Mouse (Mus musculus): ENCODE results near the gene Ppt2. TPM values are rescaled to one million over a fixed set of nuclear protein-coding genes. Genes with fewer than 3 reads are reported as not detected.

Gene Ppt2
- total RNA-seq, 1 experiment from 2014 or later, result 23.2 TPM

- no peak for ATAC-seq (replicated peaks in 1 of 2; ENCODE audit: insufficient read depth in 1 of 2, low FRiP score in 2 of 2, low TSS enrichment in 1 of 2, low read depth in 1 of 2, poor library complexity in 2 of 2, severe bottlenecking in 2 of 2)
These were observed 17.7 kb upstream of the Ppt2 start for GRCm38 (mm10) chr17:34645831-34646511.

- no peak for ATAC-seq (replicated peaks in 1 of 2; ENCODE audit: insufficient read depth in 1 of 2, low FRiP score in 2 of 2, low TSS enrichment in 1 of 2, low read depth in 1 of 2, poor library complexity in 2 of 2, severe bottlenecking in 2 of 2)
These were observed 17.0 kb upstream of the Ppt2 start for GRCm38 (mm10) chr17:34645256-34645829.

GRCm38 (mm10) chr17:34644608-34645007 is 16.3 kb upstream of the Ppt2 start, which contains the start of gene Fkbpl:
Gene Fkbpl, plus strand, starts transcription at chr17:34644764.
- peak; percentile 79 to 86 for ATAC-seq (replicated peaks in 1 of 2; ENCODE audit: insufficient read depth in 1 of 2, low FRiP score in 2 of 2, low TSS enrichment in 1 of 2, low read depth in 1 of 2, poor library complexity in 2 of 2, severe bottlenecking in 2 of 2)

GRCm38 (mm10) chr17:34643944-34644343 is 15.6 kb upstream of the Ppt2 start:
- ATAC-seq (replicated peaks in 1 of 2; ENCODE audit: insufficient read depth in 1 of 2, low FRiP score in 2 of 2, low TSS enrichment in 1 of 2, low read depth in 1 of 2, poor library complexity in 2 of 2, severe bottlenecking in 2 of 2), result no peak

GRCm38 (mm10) chr17:34643379-34643778 is 15.1 kb upstream of the Ppt2 start:
- no peak for ATAC-seq (replicated peaks in 1 of 2; ENCODE audit: insufficient read depth in 1 of 2, low FRiP score in 2 of 2, low TSS enrichment in 1 of 2, low read depth in 1 of 2, poor library complexity in 2 of 2, severe bottlenecking in 2 of 2)

- ATAC-seq (replicated peaks in 1 of 2; ENCODE audit: insufficient read depth in 1 of 2, low FRiP score in 2 of 2, low TSS enrichment in 1 of 2, low read depth in 1 of 2, poor library complexity in 2 of 2, severe bottlenecking in 2 of 2), result no peak
These were observed 13.6 kb upstream of the Ppt2 start for GRCm38 (mm10) chr17:34641945-34642344.

GRCm38 (mm10) chr17:34640778-34641601 is 12.7 kb upstream of the Ppt2 start:
- no peak for ATAC-seq (replicated peaks in 1 of 2; ENCODE audit: insufficient read depth in 1 of 2, low FRiP score in 2 of 2, low TSS enrichment in 1 of 2, low read depth in 1 of 2, poor library complexity in 2 of 2, severe bottlenecking in 2 of 2)

GRCm38 (mm10) chr17:34639461-34640255 is 11.3 kb upstream of the Ppt2 start:
- ATAC-seq (replicated peaks in 1 of 2; ENCODE audit: insufficient read depth in 1 of 2, low FRiP score in 2 of 2, low TSS enrichment in 1 of 2, low read depth in 1 of 2, poor library complexity in 2 of 2, severe bottlenecking in 2 of 2), result peak; percentile 82 to 90

GRCm38 (mm10) chr17:34637459-34637858 is 9.1 kb upstream of the Ppt2 start:
- ATAC-seq (replicated peaks in 1 of 2; ENCODE audit: insufficient read depth in 1 of 2, low FRiP score in 2 of 2, low TSS enrichment in 1 of 2, low read depth in 1 of 2, poor library complexity in 2 of 2, severe bottlenecking in 2 of 2), result no peak

GRCm38 (mm10) chr17:34635671-34636070 is 7.4 kb upstream of the Ppt2 start:
- no peak for ATAC-seq (replicated peaks in 1 of 2; ENCODE audit: insufficient read depth in 1 of 2, low FRiP score in 2 of 2, low TSS enrichment in 1 of 2, low read depth in 1 of 2, poor library complexity in 2 of 2, severe bottlenecking in 2 of 2)

- ATAC-seq (replicated peaks in 1 of 2; ENCODE audit: insufficient read depth in 1 of 2, low FRiP score in 2 of 2, low TSS enrichment in 1 of 2, low read depth in 1 of 2, poor library complexity in 2 of 2, severe bottlenecking in 2 of 2), result peak; percentile 87
These were observed 4.0 kb upstream of the Ppt2 start for GRCm38 (mm10) chr17:34632261-34632691.

GRCm38 (mm10) chr17:34631647-34632046 is 3.3 kb upstream of the Ppt2 start:
- ATAC-seq (replicated peaks in 1 of 2; ENCODE audit: insufficient read depth in 1 of 2, low FRiP score in 2 of 2, low TSS enrichment in 1 of 2, low read depth in 1 of 2, poor library complexity in 2 of 2, severe bottlenecking in 2 of 2), result no peak

GRCm38 (mm10) chr17:34630761-34631301 is 2.5 kb upstream of the Ppt2 start:
- ATAC-seq (replicated peaks in 1 of 2; ENCODE audit: insufficient read depth in 1 of 2, low FRiP score in 2 of 2, low TSS enrichment in 1 of 2, low read depth in 1 of 2, poor library complexity in 2 of 2, severe bottlenecking in 2 of 2), result no peak

- ATAC-seq (replicated peaks in 1 of 2; ENCODE audit: insufficient read depth in 1 of 2, low FRiP score in 2 of 2, low TSS enrichment in 1 of 2, low read depth in 1 of 2, poor library complexity in 2 of 2, severe bottlenecking in 2 of 2), result no peak
These were observed 1.7 kb upstream of the Ppt2 start for GRCm38 (mm10) chr17:34629796-34630603.

GRCm38 (mm10) chr17:34629221-34629751 is 976 bp upstream of the Ppt2 start, which contains the start of gene Prrt1:
Gene Prrt1, plus strand, starts transcription at chr17:34629533.
- ATAC-seq (replicated peaks in 1 of 2; ENCODE audit: insufficient read depth in 1 of 2, low FRiP score in 2 of 2, low TSS enrichment in 1 of 2, low read depth in 1 of 2, poor library complexity in 2 of 2, severe bottlenecking in 2 of 2), result no peak

GRCm38 (mm10) chr17:34628644-34628967 is 296 bp upstream of the Ppt2 start:
- no peak for ATAC-seq (replicated peaks in 1 of 2; ENCODE audit: insufficient read depth in 1 of 2, low FRiP score in 2 of 2, low TSS enrichment in 1 of 2, low read depth in 1 of 2, poor library complexity in 2 of 2, severe bottlenecking in 2 of 2)

Measured in hematopoietic stem cell, adult 5-6 weeks (primary cell).